In genomic region chr12:57544641-57545370, GRCm38 (mm10) we compare ENCODE assay signal across 8 mouse cellular contexts. TPM values are rescaled to one million over a fixed set of nuclear protein-coding genes. Genes with fewer than 3 reads are reported as not detected.
A peak's percentile ranks its signal among the peaks of the same experiment; 100 is the strongest.
DNase-seq lines count a peak whose midpoint lies in the region; ATAC-seq and TF ChIP-seq lines count a peak whose summit lies in the region.

No protein-coding gene starts in this region.

- H3K36me3 ChIP-seq in embryonic facial prominence, embryonic 11.5 days (replicated peaks; ENCODE audit: control insufficient read depth, insufficient read depth, low read depth, low read length), result no peaks in the 10 kb centered on the region
- no peaks in the 10 kb centered on the region for H3K36me3 ChIP-seq in hindbrain, embryonic 13.5 days
- no peaks in the 10 kb centered on the region for H3K36me3 ChIP-seq in liver, embryonic 11.5 days (ENCODE audit: control insufficient read depth, insufficient read depth, low read length)

- H3K9me3 ChIP-seq in embryonic facial prominence, embryonic 11.5 days (replicated peaks; ENCODE audit: control insufficient read depth, low read length), result no peaks in the 10 kb centered on the region
- no peaks in the 10 kb centered on the region for H3K9me3 ChIP-seq in hindbrain, embryonic 13.5 days
- no peaks in the 10 kb centered on the region for H3K9me3 ChIP-seq in liver, embryonic 11.5 days (ENCODE audit: control insufficient read depth, low read length)

- H3K4me3 ChIP-seq in embryonic facial prominence, embryonic 11.5 days (ENCODE audit: low read depth, low read length), result peak overlapping the region; percentile 40
- H3K4me3 ChIP-seq in hindbrain, embryonic 13.5 days, result peak overlapping the region; percentile 43
- peak overlapping the region; percentile 63 for H3K4me3 ChIP-seq in liver, embryonic 11.5 days (ENCODE audit: low read depth, low read length)

- POLR2A ChIA-PET in Patski (lab: Charles Lee), result no interaction called here

- H3K27me3 ChIP-seq in Patski, result peaks cover 23% of the 10 kb centered on the region
- H3K27me3 ChIP-seq in embryonic facial prominence, embryonic 11.5 days (ENCODE audit: control insufficient read depth, insufficient read depth, low read length), result peaks cover 76% of the 10 kb centered on the region
- peaks cover 96% of the 10 kb centered on the region for H3K27me3 ChIP-seq in hindbrain, embryonic 13.5 days
- H3K27me3 ChIP-seq in liver, embryonic 11.5 days (replicated peaks; ENCODE audit: control insufficient read depth, insufficient read depth, low read length), result peaks cover 95% of the 10 kb centered on the region

- in situ Hi-C loops in Patski (cut with MboI; ENCODE audit: low pct_unique_long_range_greater_than_20kb), result loop anchor here (5.0 to 10.0 kb wide), 2 partner anchors 240 to 263 kb away; no protein-coding TSS in a partner anchor

- ATAC-seq in Patski, result peak; percentile 33
- no peak for ATAC-seq in embryonic facial prominence, embryonic 11.5 days (replicated peaks; ENCODE audit: insufficient number of reproducible peaks, low FRiP score, low TSS enrichment, low read depth)
- ATAC-seq in hindbrain, embryonic 13.5 days (ENCODE audit: low FRiP score), result no peak
- ATAC-seq in liver, embryonic 11.5 days (replicated peaks; ENCODE audit: low FRiP score), result no peak

- H3K4me1 ChIP-seq in embryonic facial prominence, embryonic 11.5 days (ENCODE audit: control insufficient read depth, insufficient read depth, low read length), result peaks cover 4% of the 10 kb centered on the region
- peaks cover 12% of the 10 kb centered on the region for H3K4me1 ChIP-seq in hindbrain, embryonic 13.5 days (replicated peaks)
- peaks cover 12% of the 10 kb centered on the region for H3K4me1 ChIP-seq in liver, embryonic 11.5 days (replicated peaks; ENCODE audit: control insufficient read depth, insufficient read depth, low read length)

- H3K9ac ChIP-seq in embryonic facial prominence, embryonic 11.5 days (replicated peaks; ENCODE audit: low read length), result no peak overlapping the region
- H3K9ac ChIP-seq in hindbrain, embryonic 13.5 days, result 0 out of 2 replicates have a peak overlapping the region, but pooled peaks have one; percentile 55
- peak overlapping the region; percentile 49 for H3K9ac ChIP-seq in liver, embryonic 11.5 days (ENCODE audit: low read depth, low read length)

- peak overlapping the region; percentile 94 for H3K4me2 ChIP-seq in embryonic facial prominence, embryonic 11.5 days (ENCODE audit: low read depth, low read length)
- peak overlapping the region; percentile 56 for H3K4me2 ChIP-seq in hindbrain, embryonic 13.5 days
- H3K4me2 ChIP-seq in liver, embryonic 11.5 days, result peak overlapping the region; percentile 87

- CTCF ChIA-PET in Patski (lab: Charles Lee), result no interaction called here

- peak; percentile 21 for DNase-seq in layer of hippocampus, adult 11-12 months (ENCODE audit: low spot score)
- DNase-seq in layer of hippocampus, adult 9-10 months (ENCODE audit: low spot score), result no peak
- DNase-seq in Patski (ENCODE audit: low read depth, low spot score), result no peak
- peak; percentile 92 for DNase-seq in embryonic facial prominence, embryonic 11.5 days (ENCODE audit: low spot score)
- DNase-seq in liver, embryonic 11.5 days (ENCODE audit: low spot score), result peak; percentile 66
- DNase-seq in neural tube, embryonic 10.5 days (ENCODE audit: extremely low spot score, low spot score), result peak; percentile 72
- DNase-seq in spleen, postnatal 36 days (ENCODE audit: low spot score in 2 of 2), result no peak

- no peak overlapping the region for H3K27ac ChIP-seq in embryonic facial prominence, embryonic 11.5 days (replicated peaks; ENCODE audit: low read depth, low read length)
- H3K27ac ChIP-seq in hindbrain, embryonic 13.5 days, result no peak overlapping the region
- peak overlapping the region; percentile 74 for H3K27ac ChIP-seq in liver, embryonic 11.5 days (ENCODE audit: low read depth, low read length)

- 2% methylated on average over 31 of the region's 31 CpGs for WGBS in embryonic facial prominence, embryonic 11.5 days
- WGBS in hindbrain, embryonic 13.5 days, result 2% methylated on average over 31 of the region's 31 CpGs
- 3% methylated on average over 31 of the region's 31 CpGs for WGBS in liver, embryonic 11.5 days

- TF ChIP-seq CTCF in Patski (IDR thresholded peaks at IDR 0.05), result no peak

RNA-seq across cellular contexts. Expression of gene Foxa1, which starts 1.9 kb away (rescaled TPM):
- polyA plus RNA-seq in Patski (2021), result 0.80 TPM
- 1.5 and 1.9 TPM in 2 replicates for polyA plus RNA-seq in embryonic facial prominence, embryonic 11.5 days (2014; fragmentation: Nextera tagmentation; extraction: Ambion mirVana)
- polyA plus RNA-seq in hindbrain, embryonic 13.5 days (2015; fragmentation: Nextera tagmentation; extraction: Ambion mirVana), result 0.43 and 1.1 TPM in 2 replicates
- polyA plus RNA-seq in liver, embryonic 11.5 days (2014; fragmentation: Nextera tagmentation; extraction: Ambion mirVana), result 3.4 and 3.5 TPM in 2 replicates

RNA-seq across cellular contexts. Expression of gene Ttc6, which starts 19.1 kb away (rescaled TPM):
- 0.05 TPM for polyA plus RNA-seq in Patski (2021)
- 0.31 and 0.38 TPM in 2 replicates for polyA plus RNA-seq in embryonic facial prominence, embryonic 11.5 days (2014; fragmentation: Nextera tagmentation; extraction: Ambion mirVana)
- 0.75 and 1.2 TPM in 2 replicates for polyA plus RNA-seq in hindbrain, embryonic 13.5 days (2015; fragmentation: Nextera tagmentation; extraction: Ambion mirVana)
- 0.38 and 0.47 TPM in 2 replicates for polyA plus RNA-seq in liver, embryonic 11.5 days (2014; fragmentation: Nextera tagmentation; extraction: Ambion mirVana)

Comparison
In these comparisons a context has a peak if more than half of its experiments do, and no peak if none do; other contexts are left out.
1. DNase-seq: peak in layer of hippocampus, adult 11-12 months (single experiment), embryonic facial prominence, embryonic 11.5 days (single experiment), liver, embryonic 11.5 days (single experiment) and neural tube, embryonic 10.5 days (single experiment); none in layer of hippocampus, adult 9-10 months (single experiment), Patski (single experiment) and spleen, postnatal 36 days (0 of 2).
2. Peak in every context shown above with its lines, with median percentiles within 50 percentile points of each other: H3K4me2 ChIP-seq and H3K4me3 ChIP-seq.